Mouse (Mus musculus) neural tube, embryonic 14.5 days (tissue): ENCODE measurements at regions not wholly inside any gene's neighbourhood (a gene's known extent, or its start where the extent isn't known, plus 50 kb on each side); places are given as distances from the start of the nearest gene placed in this dataset.

Experiments
- ATAC-seq: fragments of 200-750 bp; cut with Nextera tagmentation; 2 replicates; pipeline ENCODE4 v1.8.0; 2017; ENCODE audit warnings: low read depth, mild to moderate bottlenecking, moderate TSS enrichment, moderate library complexity
- H3K27ac ChIP-seq: fragments of 300-500 bp; sonication (generic); 2 replicates; pipeline ENCODE4 v1.5.1; 2014; ENCODE audit warnings: low read depth, mild to moderate bottlenecking, control low read depth, low read length, moderate library complexity, mixed read lengths
- H3K27me3 ChIP-seq: fragments of 300-500 bp; sonication (generic); 2 replicates; pipeline ENCODE4 v1.6.1; 2014; ENCODE audit warnings: low read length; ENCODE audit not compliant: control insufficient read depth, insufficient read depth
- H3K36me3 ChIP-seq: fragments of 300-500 bp; sonication (generic); 2 replicates; pipeline ENCODE4 v1.6.1; 2014; ENCODE audit warnings: low read length, mixed read lengths; ENCODE audit not compliant: control insufficient read depth, insufficient read depth
- H3K4me1 ChIP-seq: fragments of 300-500 bp; sonication (generic); 2 replicates; pipeline ENCODE4 v1.6.1; 2014; ENCODE audit warnings: low read length; ENCODE audit not compliant: control insufficient read depth, insufficient read depth
- H3K4me2 ChIP-seq: fragments of 300-500 bp; sonication (generic); 2 replicates; pipeline ENCODE4 v1.6.1; 2014; ENCODE audit warnings: mild to moderate bottlenecking, low read depth, low read length, control low read depth
- H3K4me3 ChIP-seq: fragments of 300-500 bp; sonication (generic); 2 replicates; pipeline ENCODE4 v1.5.1; 2014; ENCODE audit warnings: low read depth, low read length, control low read depth, mixed read lengths
- H3K9ac ChIP-seq: fragments of 300-500 bp; sonication (generic); replicated peaks from 2 replicates; pipeline ENCODE4 v1.6.1; 2014; ENCODE audit warnings: low read depth, mild to moderate bottlenecking, control low read depth, low read length, mixed read lengths
- H3K9me3 ChIP-seq: fragments of 300-500 bp; sonication (generic); 2 replicates; pipeline ENCODE4 v1.6.1; 2016; ENCODE audit warnings: low read length; ENCODE audit not compliant: control insufficient read depth
- WGBS: fragments of 180-500 bp; shearing (Covaris S2); extraction: QIAGEN DNeasy Blood & Tissue Kit; methylation state at CpG from one replicate; pipeline ENCODE4 v1.1.7; 2014; 5-methylcytosine and 5-hydroxymethylcytosine counted together

DNA sequence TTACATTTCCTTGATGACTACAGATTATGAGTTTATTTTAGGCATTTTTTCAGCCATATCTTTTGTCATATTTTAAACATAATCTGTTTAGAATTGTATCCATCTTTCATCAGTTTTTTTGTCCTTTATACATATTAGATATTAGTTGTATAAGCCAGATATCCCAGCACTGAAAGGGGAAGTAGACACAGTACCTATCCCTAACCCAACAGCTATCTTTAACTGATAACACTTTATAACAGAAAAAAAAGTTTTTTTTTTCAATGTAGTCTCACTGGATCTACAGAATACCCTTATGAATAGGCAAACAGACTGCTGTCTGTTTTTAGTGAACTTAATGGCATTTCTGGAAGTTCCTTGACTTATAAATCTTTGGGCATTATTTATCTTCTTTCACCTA is 1152.1 kb upstream of the Fam98a start:
- ATAC-seq, result no peak
- no peaks in the 10 kb centered on the region for H3K36me3 ChIP-seq
- no peaks in the 10 kb centered on the region for H3K27me3 ChIP-seq
- H3K4me1 ChIP-seq, result no peaks in the 10 kb centered on the region
- H3K27ac ChIP-seq, result no peak overlapping the region
- H3K9me3 ChIP-seq, result no peaks in the 10 kb centered on the region
- H3K9ac ChIP-seq, result no peak overlapping the region
- no peak overlapping the region for H3K4me2 ChIP-seq
- no peak overlapping the region for H3K4me3 ChIP-seq

DNA sequence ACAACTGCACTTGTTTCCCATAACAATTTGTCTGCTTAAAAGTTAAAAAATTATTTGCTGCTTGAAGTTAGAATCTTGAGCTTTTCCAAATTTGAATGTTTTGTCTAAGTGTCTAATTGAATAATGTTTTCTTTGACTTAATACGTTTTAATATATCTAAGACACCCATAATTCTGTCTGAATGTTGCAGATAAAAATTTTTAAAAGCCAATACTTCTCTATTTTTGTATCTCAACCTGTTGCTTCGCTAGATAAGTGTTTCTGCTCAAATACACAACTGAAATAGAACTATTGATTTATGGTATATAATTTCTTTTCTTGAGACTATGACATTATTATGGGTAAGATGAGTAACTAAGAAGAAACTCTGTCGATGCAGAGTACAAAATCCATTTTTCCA is 1144.5 kb upstream of the Fam98a start:
- H3K9ac ChIP-seq, result no peak overlapping the region
- no peak overlapping the region for H3K4me3 ChIP-seq
- WGBS, result 79% methylated on average over 3 of the region's 3 CpGs
- no peak for ATAC-seq
- H3K36me3 ChIP-seq, result no peaks in the 10 kb centered on the region
- no peaks in the 10 kb centered on the region for H3K4me1 ChIP-seq
- no peaks in the 10 kb centered on the region for H3K9me3 ChIP-seq
- no peak overlapping the region for H3K27ac ChIP-seq
- no peak overlapping the region for H3K4me2 ChIP-seq
- no peaks in the 10 kb centered on the region for H3K27me3 ChIP-seq

DNA sequence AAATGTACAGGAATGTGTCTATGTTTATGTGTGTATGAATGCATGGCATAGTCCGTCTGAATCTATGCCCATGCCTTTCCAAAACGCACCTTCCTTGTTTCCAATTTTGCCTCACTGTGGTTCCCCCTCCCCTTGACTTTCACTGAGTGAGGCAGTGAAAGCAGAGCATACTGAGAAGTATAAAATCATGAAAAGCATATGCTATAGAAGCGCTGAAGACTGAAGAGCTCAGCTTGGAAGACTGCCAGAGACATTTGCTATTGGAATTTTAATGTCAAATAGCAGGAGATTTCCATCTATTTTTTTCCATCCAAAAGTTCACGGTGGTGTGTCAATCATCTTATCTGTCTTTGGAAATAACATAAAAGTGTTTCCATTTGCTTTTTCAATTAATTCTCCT is 1106.3 kb upstream of the Fam98a start:
- WGBS, result 70% methylated on average over 4 of the region's 4 CpGs
- no peaks in the 10 kb centered on the region for H3K9me3 ChIP-seq
- H3K27ac ChIP-seq, result no peak overlapping the region
- H3K4me1 ChIP-seq, result no peaks in the 10 kb centered on the region
- H3K4me2 ChIP-seq, result no peak overlapping the region
- H3K4me3 ChIP-seq, result no peak overlapping the region
- no peak for ATAC-seq
- H3K36me3 ChIP-seq, result no peaks in the 10 kb centered on the region
- H3K9ac ChIP-seq, result no peak overlapping the region
- H3K27me3 ChIP-seq, result no peaks in the 10 kb centered on the region

DNA sequence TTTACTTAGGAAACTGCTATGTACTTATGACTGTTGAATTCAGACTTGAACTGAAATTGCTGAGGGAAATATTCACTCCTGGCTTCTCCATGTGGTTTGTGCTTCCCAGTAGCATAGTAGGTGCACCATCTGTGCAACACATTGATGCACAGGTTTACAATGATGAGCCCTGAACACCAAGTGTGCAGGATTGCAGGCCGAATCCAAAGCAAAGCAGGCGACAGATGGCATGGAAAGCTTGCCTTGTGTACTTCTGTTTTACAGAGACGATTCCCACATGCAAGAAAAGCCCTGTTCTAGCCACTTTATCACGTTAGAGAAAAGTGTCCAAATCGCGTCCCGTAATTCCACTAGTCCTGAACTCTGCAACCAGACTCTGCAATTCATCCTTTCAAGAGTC is 1074.2 kb upstream of the Fam98a start:
- Histone ChIP-seq H3K27me3 (no peaks in the 10 kb centered on the region), H3K4me2 (no peak overlapping the region), H3K4me1 (no peaks in the 10 kb centered on the region), H3K9ac (no peak overlapping the region), H3K27ac (no peak overlapping the region), H3K4me3 (no peak overlapping the region), H3K9me3 (no peaks in the 10 kb centered on the region), H3K36me3 (no peaks in the 10 kb centered on the region)
- ATAC-seq, result no peak
- WGBS, result 82% methylated on average over 7 of the region's 7 CpGs

DNA sequence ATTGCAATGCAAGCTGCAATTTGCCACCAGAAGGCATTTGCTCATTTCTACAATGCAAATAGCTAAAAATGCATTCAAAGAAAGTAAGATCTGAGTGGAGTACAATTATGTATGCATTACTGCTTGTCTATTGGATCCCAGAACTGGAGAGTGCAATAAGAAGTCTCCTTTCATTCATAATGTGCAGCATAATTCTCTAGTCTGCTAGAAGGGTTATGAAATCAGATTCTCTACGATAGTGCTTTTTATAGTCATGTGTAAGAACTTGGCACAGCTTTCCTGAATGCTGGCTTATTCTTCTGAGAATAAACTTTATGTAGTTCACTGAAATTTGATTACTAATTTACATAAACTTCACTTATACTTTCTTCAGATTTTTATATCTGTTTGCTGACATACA is 1053.5 kb upstream of the Fam98a start:
- ATAC-seq, result no peak
- WGBS, result 65% methylated on average over 1 of the region's 1 CpGs
- Histone ChIP-seq H3K36me3 (no peaks in the 10 kb centered on the region), H3K4me3 (no peak overlapping the region), H3K27me3 (no peaks in the 10 kb centered on the region), H3K27ac (no peak overlapping the region), H3K4me2 (no peak overlapping the region), H3K9me3 (no peaks in the 10 kb centered on the region), H3K9ac (no peak overlapping the region), H3K4me1 (no peaks in the 10 kb centered on the region)

DNA sequence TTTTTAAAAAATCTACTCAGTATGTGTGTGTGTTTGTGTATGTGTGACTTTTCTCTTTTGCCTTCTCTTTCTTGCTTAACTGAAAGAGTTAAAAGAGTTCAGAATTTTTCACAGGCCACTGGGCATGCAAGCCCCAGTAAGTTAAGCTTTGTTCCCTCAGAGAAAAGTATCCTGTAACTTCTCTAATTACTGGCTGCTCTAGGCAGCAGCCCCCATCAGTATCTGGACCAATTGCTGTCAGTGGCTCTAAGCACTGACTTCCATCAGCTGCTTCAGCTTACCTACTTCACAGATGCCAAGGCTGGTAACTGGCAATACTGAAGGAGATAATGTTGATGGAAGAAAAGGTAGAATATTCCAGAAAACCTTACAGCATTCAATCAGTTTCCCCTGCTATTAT is 1026.6 kb upstream of the Fam98a start:
- Histone ChIP-seq H3K9ac (no peak overlapping the region), H3K27ac (no peak overlapping the region), H3K4me2 (no peak overlapping the region), H3K4me1 (no peaks in the 10 kb centered on the region), H3K36me3 (no peaks in the 10 kb centered on the region), H3K9me3 (no peaks in the 10 kb centered on the region), H3K4me3 (no peak overlapping the region), H3K27me3 (no peaks in the 10 kb centered on the region)
- no peak for ATAC-seq

DNA sequence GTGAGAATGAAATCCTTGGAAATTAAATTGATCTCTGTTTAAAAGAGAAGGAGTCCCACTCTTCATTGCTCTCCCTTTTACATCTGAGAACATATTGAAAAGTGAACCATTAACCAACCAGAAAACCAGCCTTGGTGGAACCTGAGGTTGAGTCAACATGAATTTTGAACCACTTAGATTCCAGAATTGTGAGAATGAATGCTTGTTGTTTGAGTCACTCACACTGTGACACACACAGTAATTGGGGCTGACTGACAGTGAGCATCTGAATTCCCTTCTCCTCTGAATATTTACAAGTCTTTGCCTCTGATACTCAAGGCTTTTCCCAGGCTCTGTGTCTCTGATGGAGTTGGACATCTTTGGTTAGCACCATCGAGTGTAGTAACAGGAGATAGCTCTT is 1008.0 kb upstream of the Fam98a start:
- WGBS, result 89% methylated on average over 1 of the region's 1 CpGs
- no peak overlapping the region for H3K27ac ChIP-seq
- ATAC-seq, result no peak
- H3K4me1 ChIP-seq, result no peaks in the 10 kb centered on the region
- no peak overlapping the region for H3K4me3 ChIP-seq
- H3K9ac ChIP-seq, result no peak overlapping the region
- no peaks in the 10 kb centered on the region for H3K27me3 ChIP-seq
- H3K4me2 ChIP-seq, result no peak overlapping the region
- H3K9me3 ChIP-seq, result no peaks in the 10 kb centered on the region
- no peaks in the 10 kb centered on the region for H3K36me3 ChIP-seq

DNA sequence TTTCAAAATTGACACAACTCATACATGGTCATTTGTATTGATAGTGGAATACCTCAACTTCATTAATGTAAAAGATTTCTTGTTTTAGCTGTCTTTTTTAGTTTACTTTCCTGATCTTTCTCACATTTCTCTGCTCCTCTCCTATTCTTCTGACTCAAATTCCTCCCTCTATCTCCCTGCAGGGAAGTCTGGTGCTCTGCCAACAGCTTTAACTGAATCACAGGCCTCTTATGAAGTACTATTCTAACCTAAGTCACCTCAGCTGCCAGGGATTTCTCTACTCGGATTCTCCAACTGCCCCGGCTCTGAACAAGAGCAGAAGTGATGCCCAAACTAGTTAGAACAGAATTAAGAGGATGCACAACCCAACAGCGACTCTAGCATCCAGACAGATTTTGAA is 993.8 kb upstream of the Fam98a start:
- ATAC-seq, result no peak
- Histone ChIP-seq H3K9me3 (no peaks in the 10 kb centered on the region), H3K27ac (no peak overlapping the region), H3K4me2 (no peak overlapping the region), H3K4me3 (no peak overlapping the region), H3K4me1 (no peaks in the 10 kb centered on the region), H3K36me3 (no peaks in the 10 kb centered on the region), H3K9ac (no peak overlapping the region), H3K27me3 (no peaks in the 10 kb centered on the region)
- WGBS, result 77% methylated on average over 3 of the region's 3 CpGs

DNA sequence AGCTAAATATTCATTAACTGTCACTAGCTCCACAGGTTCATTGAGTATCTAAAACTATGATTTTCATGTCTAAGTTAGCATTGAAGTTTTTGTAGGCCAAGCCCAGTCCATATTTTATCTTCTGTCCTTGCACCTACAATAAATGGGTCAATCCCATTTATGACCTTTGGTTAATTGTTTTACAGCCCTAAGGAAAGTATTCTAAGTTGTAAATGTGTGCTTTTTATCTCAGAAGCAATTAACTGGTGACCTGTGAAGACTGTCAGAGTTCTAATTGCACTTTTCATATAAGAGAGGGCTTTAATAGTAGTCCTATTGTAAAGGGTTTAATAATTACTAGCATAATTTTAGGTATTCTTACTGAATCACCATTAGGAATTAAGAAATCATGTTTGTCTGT is 984.0 kb upstream of the Fam98a start:
- Histone ChIP-seq H3K27ac (no peak overlapping the region), H3K9ac (no peak overlapping the region), H3K4me1 (no peaks in the 10 kb centered on the region), H3K9me3 (no peaks in the 10 kb centered on the region), H3K4me3 (no peak overlapping the region), H3K36me3 (no peaks in the 10 kb centered on the region), H3K27me3 (no peaks in the 10 kb centered on the region), H3K4me2 (no peak overlapping the region)
- ATAC-seq, result no peak

DNA sequence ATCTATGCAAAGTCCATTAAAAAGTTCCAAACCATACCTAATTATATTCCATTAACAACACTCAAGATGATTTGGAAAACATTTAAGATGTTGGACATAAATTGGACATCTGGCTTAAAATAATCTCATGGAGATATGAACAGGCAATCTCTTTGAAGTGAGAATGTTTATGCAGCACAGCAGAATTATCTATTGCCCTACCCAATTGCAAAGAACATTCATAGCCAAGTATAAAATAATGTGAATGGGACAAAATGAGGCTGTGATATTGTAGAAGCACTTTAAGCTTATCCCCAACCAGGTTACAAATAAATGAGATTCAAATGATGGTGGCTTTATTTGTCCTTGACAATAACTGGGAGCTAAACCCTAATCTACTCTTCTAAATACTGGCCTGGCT is 950.0 kb upstream of the Fam98a start:
- no peaks in the 10 kb centered on the region for H3K4me1 ChIP-seq
- H3K36me3 ChIP-seq, result no peaks in the 10 kb centered on the region
- H3K4me2 ChIP-seq, result no peak overlapping the region
- H3K27ac ChIP-seq, result no peak overlapping the region
- no peaks in the 10 kb centered on the region for H3K27me3 ChIP-seq
- ATAC-seq, result no peak
- H3K4me3 ChIP-seq, result no peak overlapping the region
- no peak overlapping the region for H3K9ac ChIP-seq
- no peaks in the 10 kb centered on the region for H3K9me3 ChIP-seq
